Mouse (Mus musculus): ENCODE data around the gene Btnl1.

- TF ChIP-seq CTCF (IDR thresholded peaks at IDR 0.05; ENCODE audit: low read depth): no peak
- no peak for TF ChIP-seq EP300 (IDR thresholded peaks at IDR 0.05; ENCODE audit: low read depth)
Observed at GRCm38 (mm10) chr17:34331200-34331599, 45.7 kb upstream of the Btnl1 start.
